Mouse (Mus musculus) midbrain, embryonic 13.5 days (tissue): ENCODE results near the gene Esyt2. TPM values are rescaled to one million over a fixed set of nuclear protein-coding genes. Genes with fewer than 3 reads are reported as not detected.
A peak's percentile ranks its signal among the peaks of the same experiment; 100 is the strongest.

Experiments
- ATAC-seq: fragments of 200-750 bp; cut with Nextera tagmentation; 2 replicates; pipeline ENCODE4 v1.8.0; 2017; ENCODE audit warnings: mild to moderate bottlenecking, moderate TSS enrichment, moderate library complexity
- H3K27ac ChIP-seq: fragments of 300-500 bp; sonication (generic); 2 replicates; pipeline ENCODE4 v1.5.1; 2015; ENCODE audit warnings: inconsistent platforms, mild to moderate bottlenecking, moderate library complexity
- H3K27me3 ChIP-seq: fragments of 300-500 bp; sonication (generic); 2 replicates; pipeline ENCODE4 v1.6.1; 2015; ENCODE audit warnings: mild to moderate bottlenecking, inconsistent platforms
- H3K36me3 ChIP-seq: fragments of 300-500 bp; sonication (generic); 2 replicates; pipeline ENCODE4 v1.6.1; 2015; ENCODE audit warnings: mild to moderate bottlenecking, inconsistent platforms
- H3K4me1 ChIP-seq: fragments of 300-500 bp; sonication (generic); replicated peaks from 2 replicates; pipeline ENCODE4 v1.6.1; 2015; ENCODE audit warnings: inconsistent platforms
- H3K4me2 ChIP-seq: fragments of 300-500 bp; sonication (generic); replicated peaks from 2 replicates; pipeline ENCODE4 v1.6.1; 2015; ENCODE audit warnings: moderate library complexity, mild to moderate bottlenecking, inconsistent platforms
- H3K4me3 ChIP-seq: fragments of 300-500 bp; sonication (generic); replicated peaks from 2 replicates; pipeline ENCODE4 v1.5.1; 2015; ENCODE audit warnings: mild to moderate bottlenecking, inconsistent platforms
- H3K9ac ChIP-seq: fragments of 300-500 bp; sonication (generic); replicated peaks from 2 replicates; pipeline ENCODE4 v1.6.1; 2015; ENCODE audit warnings: mild to moderate bottlenecking, inconsistent platforms
- H3K9me3 ChIP-seq: fragments of 300-500 bp; sonication (generic); 2 replicates; pipeline ENCODE4 v1.6.1; 2016; ENCODE audit warnings: mild to moderate bottlenecking, inconsistent platforms
- WGBS: fragments of 180-500 bp; shearing (Covaris S2); methylation state at CpG from one replicate; pipeline ENCODE4 v1.1.7; 2015; 5-methylcytosine and 5-hydroxymethylcytosine counted together
- polyA plus RNA-seq: library from polyadenylated mRNA; unstranded; fragments of >200 nt; fragmentation: Nextera tagmentation; extraction: Ambion mirVana; gene quantifications from 2 replicates; pipeline ENCODE4 v1.2.1, GENCODE M21; 2015

Gene Esyt2
- polyA plus RNA-seq, 1 experiment from 2014 or later = 10.6 TPM

DNA sequence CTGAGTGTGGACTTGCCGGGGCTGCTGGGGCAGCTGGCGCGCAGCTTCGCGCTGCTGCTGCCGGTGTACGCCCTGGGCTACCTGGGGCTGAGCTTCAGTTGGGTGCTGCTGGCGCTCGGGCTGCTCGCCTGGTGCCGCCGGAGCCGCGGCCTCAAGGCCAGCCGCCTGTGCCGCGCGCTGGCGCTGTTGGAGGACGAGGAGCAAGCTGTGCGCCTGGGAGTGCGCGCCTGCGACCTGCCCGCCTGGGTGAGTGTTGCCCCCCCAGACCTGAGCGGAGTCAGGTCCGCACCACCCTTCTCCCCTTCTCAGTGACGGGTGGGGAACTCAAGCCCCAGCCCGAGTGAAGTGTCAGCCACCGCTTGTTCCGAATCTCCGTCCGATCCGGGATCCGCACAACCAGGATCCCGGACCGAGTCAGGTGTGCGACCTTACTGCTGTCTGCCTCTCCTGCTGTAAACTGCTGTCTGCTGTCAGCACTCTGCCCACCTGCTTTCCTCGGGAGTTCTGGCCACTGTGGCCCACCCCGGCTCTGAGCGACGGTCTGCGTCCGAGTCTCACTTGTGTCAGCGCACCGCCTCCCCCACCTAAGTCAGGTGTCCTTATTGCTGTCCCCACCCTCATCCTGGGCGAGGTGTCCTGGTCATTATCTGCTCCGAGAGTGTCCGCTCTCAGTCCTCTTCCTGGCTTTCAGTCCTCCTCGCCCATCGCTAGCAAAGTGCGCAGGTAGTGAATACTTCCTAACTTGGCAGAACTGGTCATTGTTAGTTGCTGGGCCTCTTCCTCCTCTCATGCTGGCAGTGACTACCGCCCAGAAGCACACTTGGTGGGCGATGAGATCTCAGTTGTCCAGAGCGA lies 658 bp downstream of the Esyt2 start:
- WGBS = under 1% methylated on average over 55 of the region's 55 CpGs
- Histone ChIP-seq H3K9ac (peak overlapping the region; percentile 89), H3K4me3 (peak overlapping the region; percentile 82), H3K27me3 (no peaks in the 10 kb centered on the region), H3K36me3 (no peaks in the 10 kb centered on the region), H3K4me2 (peak overlapping the region; percentile 99), H3K27ac (peak overlapping the region; percentile 97), H3K4me1 (peaks cover 21% of the 10 kb centered on the region), H3K9me3 (no peaks in the 10 kb centered on the region)
- ATAC-seq = peak; percentile 3; the same call in 1 of the 2 replicates

DNA sequence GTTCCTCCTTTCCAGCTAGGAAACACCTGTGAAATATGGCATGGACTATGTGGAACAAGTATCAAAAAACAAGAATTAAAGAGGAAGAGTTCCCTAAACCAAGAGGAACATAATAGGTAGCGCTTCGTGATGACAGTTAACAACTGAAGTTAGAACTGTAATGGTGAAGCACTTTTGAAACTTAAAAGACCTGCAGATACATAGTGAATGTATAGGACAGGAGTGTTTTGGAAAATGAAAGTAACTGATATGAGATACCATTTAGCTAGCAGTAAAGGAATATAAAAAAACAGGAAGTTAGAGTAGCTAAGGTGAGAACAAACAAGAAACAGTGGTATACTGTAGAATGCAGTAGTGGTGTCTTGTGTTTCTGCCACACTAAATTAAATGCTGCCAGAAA lies 1.9 kb downstream of the Esyt2 start:
- Histone ChIP-seq H3K9me3 (no peaks in the 10 kb centered on the region), H3K4me1 (peaks cover 21% of the 10 kb centered on the region), H3K27ac (no peak overlapping the region), H3K4me2 (no peak overlapping the region), H3K27me3 (no peaks in the 10 kb centered on the region), H3K9ac (no peak overlapping the region), H3K36me3 (no peaks in the 10 kb centered on the region), H3K4me3 (no peak overlapping the region)
- ATAC-seq = no peak
- WGBS = 92% methylated on average over 2 of the region's 2 CpGs

DNA sequence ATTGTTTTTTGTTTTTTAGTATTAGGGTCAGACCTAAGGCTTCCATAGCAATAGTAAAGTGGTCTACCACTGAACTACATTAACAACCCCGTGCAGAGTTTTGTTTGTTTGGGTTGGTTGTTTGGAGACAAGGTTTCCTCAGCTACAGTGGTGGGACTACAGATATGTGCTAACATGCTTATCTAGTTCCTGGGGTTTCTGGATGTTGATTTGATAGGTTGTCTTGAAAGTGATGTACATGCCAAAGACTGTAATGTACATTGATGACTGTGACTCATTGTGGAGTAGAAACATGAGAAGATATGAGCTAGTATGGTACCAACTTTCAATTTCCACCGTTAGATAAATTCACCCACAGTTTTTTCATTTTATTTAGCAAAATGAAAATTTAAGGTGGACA lies 2.5 kb downstream of the Esyt2 start:
- Histone ChIP-seq H3K9ac (no peak overlapping the region), H3K4me1 (peaks cover 21% of the 10 kb centered on the region), H3K4me2 (no peak overlapping the region), H3K27ac (no peak overlapping the region), H3K9me3 (no peaks in the 10 kb centered on the region), H3K36me3 (no peaks in the 10 kb centered on the region), H3K4me3 (no peak overlapping the region), H3K27me3 (no peaks in the 10 kb centered on the region)
- ATAC-seq = no peak
- WGBS = 94% methylated on average over 2 of the region's 2 CpGs

DNA sequence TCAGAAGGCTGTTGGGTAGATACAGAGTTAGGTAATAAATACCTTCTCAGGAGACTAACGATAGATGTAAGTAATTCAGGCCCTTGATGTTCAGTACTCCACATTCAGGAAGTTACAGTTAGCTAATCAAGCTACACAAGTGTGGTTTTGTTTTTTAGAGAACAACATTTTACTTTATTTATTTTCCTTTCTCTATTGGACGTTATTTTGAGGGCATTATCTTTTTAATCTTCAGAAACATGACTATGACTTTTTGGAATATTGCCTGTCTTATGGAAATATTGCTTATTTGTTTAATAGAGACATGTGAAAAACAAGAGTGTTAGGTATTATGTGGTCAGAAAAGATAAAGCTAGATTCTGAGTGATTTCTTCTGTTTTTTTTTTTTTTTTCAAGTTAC lies 12.2 kb downstream of the Esyt2 start:
- Histone ChIP-seq H3K9me3 (no peaks in the 10 kb centered on the region), H3K27ac (no peak overlapping the region), H3K36me3 (no peaks in the 10 kb centered on the region), H3K9ac (no peak overlapping the region), H3K4me2 (no peak overlapping the region), H3K27me3 (no peaks in the 10 kb centered on the region), H3K4me3 (no peak overlapping the region), H3K4me1 (no peaks in the 10 kb centered on the region)
- no peak for ATAC-seq
- WGBS = 87% methylated on average over 2 of the region's 2 CpGs

DNA sequence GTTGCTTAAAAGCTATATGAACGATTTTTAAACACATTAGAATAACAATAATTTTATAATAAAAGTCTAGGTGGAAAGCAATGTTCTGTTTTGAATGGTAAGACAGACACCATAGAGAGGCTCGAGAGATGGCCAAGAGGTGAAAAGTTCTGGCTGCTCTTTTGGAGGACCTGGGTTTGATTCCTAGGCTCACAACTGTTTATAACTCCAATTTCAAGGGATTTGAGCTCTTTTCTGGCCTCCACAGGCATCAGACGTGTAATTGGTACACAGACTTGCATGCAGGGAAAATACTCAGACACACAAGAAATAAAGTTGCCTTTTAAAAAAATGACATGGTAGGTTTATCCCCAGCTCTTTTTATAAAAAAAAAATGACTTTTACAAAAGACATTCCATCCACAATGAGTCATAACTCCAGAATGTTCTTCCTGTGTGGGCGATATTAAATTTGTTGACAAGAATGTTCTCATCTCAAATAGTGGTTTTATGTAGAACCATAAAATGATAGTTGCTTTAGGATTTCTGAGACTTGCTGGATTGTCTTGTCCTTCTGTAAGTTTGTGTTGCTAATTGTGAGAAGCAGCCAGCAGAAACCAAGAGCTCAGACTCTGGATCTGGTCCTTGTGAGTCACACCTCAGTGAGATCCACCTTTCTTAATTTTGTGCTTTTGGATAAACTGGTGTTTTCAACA lies 12.8 kb downstream of the Esyt2 start:
- no peaks in the 10 kb centered on the region for H3K4me1 ChIP-seq
- no peak overlapping the region for H3K27ac ChIP-seq
- no peak for ATAC-seq
- no peak overlapping the region for H3K4me3 ChIP-seq
- no peaks in the 10 kb centered on the region for H3K36me3 ChIP-seq
- H3K4me2 ChIP-seq = no peak overlapping the region
- H3K27me3 ChIP-seq = no peaks in the 10 kb centered on the region
- no peak overlapping the region for H3K9ac ChIP-seq
- WGBS = 91% methylated on average over 4 of the region's 4 CpGs
- H3K9me3 ChIP-seq = no peaks in the 10 kb centered on the region

DNA sequence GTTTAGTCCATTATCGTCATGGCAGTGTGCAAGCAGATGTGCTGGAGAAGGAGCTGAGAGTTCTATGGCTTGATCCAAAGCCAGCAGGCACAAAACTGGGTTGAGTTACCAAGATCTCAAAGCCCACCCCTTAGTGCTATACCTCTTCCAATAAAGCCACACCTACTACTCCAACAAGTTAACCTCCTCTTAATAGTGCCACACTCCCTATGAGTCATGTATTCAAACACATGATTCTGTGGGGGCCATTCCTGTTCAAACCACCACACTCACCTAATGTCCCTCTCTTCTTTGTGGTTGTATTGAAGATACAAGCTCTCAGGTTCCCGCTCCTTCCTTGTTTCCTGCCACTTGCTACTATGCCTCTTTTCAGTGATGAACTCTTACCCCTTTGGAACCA lies 18.9 kb downstream of the Esyt2 start:
- no peaks in the 10 kb centered on the region for H3K4me1 ChIP-seq
- H3K4me2 ChIP-seq = no peak overlapping the region
- H3K4me3 ChIP-seq = no peak overlapping the region
- no peak for ATAC-seq
- H3K9me3 ChIP-seq = 0 out of 2 replicates have a peak, but pooled peaks cover 3% of the 10 kb centered on the region
- H3K36me3 ChIP-seq = 0 out of 2 replicates have a peak, but pooled peaks cover 3% of the 10 kb centered on the region
- 92% methylated on average over 2 of the region's 2 CpGs for WGBS
- no peak overlapping the region for H3K9ac ChIP-seq
- H3K27ac ChIP-seq = no peak overlapping the region
- H3K27me3 ChIP-seq = no peaks in the 10 kb centered on the region

DNA sequence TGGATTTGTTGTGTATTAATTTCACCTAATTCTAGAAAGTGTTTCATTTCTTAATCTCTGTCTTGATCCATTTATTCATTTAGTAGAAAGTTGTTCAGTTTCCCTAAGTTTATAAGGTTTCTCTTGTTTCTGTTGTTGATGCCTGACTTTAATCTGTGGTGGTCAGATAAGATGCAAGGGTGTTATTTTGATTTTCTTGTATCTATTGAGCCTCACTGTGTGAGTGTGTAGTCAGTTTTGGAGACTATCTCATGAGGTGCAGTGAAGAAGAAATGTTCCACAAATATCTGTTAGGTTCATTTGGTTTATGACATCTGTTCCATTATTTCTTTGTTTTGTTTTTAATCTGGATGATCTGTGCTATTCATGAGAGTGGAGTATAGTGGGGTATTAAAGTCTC lies 21.2 kb downstream of the Esyt2 start:
- H3K27ac ChIP-seq = no peak overlapping the region
- no peaks in the 10 kb centered on the region for H3K27me3 ChIP-seq
- no peak overlapping the region for H3K4me3 ChIP-seq
- H3K4me2 ChIP-seq = no peak overlapping the region
- H3K36me3 ChIP-seq = 0 out of 2 replicates have a peak, but pooled peaks cover 3% of the 10 kb centered on the region
- no peak overlapping the region for H3K9ac ChIP-seq
- H3K4me1 ChIP-seq = no peaks in the 10 kb centered on the region
- ATAC-seq = no peak
- H3K9me3 ChIP-seq = 0 out of 2 replicates have a peak, but pooled peaks cover 3% of the 10 kb centered on the region

DNA sequence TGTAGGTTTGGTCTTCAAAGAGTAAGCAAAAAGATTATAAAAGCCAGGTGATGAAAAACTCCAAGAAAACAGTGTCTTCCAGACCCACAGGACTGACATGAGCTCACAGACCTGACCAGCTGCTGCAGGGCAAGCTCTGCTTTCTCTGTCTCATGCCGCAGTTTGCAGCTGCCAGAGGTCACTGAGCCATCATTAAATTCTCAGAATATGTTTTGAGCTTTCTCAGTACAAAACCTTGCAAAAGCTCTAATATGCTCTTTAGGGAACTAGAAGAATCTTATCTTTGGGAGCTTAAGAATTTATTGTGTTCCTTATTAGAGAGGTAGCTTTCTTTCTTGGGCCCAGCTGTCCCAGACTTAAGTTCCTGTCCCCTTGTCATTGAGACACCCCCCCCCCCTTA lies 25.0 kb downstream of the Esyt2 start:
- no peak overlapping the region for H3K4me2 ChIP-seq
- WGBS = 65% methylated on average over 1 of the region's 1 CpGs
- H3K4me3 ChIP-seq = no peak overlapping the region
- H3K27ac ChIP-seq = no peak overlapping the region
- no peak for ATAC-seq
- no peaks in the 10 kb centered on the region for H3K4me1 ChIP-seq
- H3K27me3 ChIP-seq = no peaks in the 10 kb centered on the region
- H3K9ac ChIP-seq = no peak overlapping the region
- H3K9me3 ChIP-seq = no peaks in the 10 kb centered on the region
- H3K36me3 ChIP-seq = no peaks in the 10 kb centered on the region

DNA sequence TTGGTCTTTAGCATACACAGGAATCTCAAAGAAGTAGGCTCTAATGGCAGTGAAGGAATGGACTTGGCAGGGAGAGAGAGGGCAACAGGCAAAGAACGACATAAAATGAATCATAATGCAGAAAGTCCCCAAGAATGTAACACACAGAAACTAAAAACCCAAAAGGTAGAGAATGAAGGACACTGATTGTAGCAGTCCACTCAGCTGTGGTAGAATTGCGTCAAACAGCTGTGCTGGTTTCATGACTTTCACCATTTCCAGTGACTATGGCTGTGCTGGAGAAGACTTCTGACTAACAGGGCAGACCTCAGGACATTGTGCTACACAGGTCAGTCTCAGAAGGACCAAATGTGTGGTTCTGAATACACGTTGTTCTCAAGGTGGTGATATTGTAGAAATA lies 26.9 kb downstream of the Esyt2 start:
- Histone ChIP-seq H3K27me3 (no peaks in the 10 kb centered on the region), H3K4me2 (no peak overlapping the region), H3K9me3 (no peaks in the 10 kb centered on the region), H3K4me3 (no peak overlapping the region), H3K27ac (no peak overlapping the region), H3K4me1 (no peaks in the 10 kb centered on the region), H3K9ac (no peak overlapping the region), H3K36me3 (no peaks in the 10 kb centered on the region)
- 96% methylated on average over 3 of the region's 3 CpGs for WGBS
- no peak for ATAC-seq

DNA sequence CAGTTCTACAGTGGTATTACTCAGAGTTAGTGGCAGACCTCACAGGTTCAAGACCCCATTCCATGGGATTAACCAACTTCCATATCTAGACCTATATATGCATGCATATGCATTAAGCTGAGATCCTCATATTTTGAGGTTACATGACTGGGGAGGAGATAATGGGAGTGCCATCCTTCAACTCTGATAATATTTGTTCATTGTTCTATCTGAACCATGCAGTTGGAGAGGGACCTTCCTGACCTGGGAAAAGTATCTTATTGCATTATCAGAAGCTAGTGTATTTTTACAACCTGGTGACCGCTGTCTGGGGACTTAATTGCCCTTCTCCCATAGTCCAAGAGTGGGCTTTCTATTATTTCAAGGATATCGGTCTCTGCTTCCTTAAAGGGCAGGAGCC lies 27.6 kb downstream of the Esyt2 start:
- H3K9ac ChIP-seq = no peak overlapping the region
- no peaks in the 10 kb centered on the region for H3K9me3 ChIP-seq
- ATAC-seq = no peak
- H3K4me1 ChIP-seq = no peaks in the 10 kb centered on the region
- no peak overlapping the region for H3K4me3 ChIP-seq
- H3K4me2 ChIP-seq = no peak overlapping the region
- H3K27ac ChIP-seq = no peak overlapping the region
- H3K27me3 ChIP-seq = no peaks in the 10 kb centered on the region
- no peaks in the 10 kb centered on the region for H3K36me3 ChIP-seq
- 95% methylated on average over 2 of the region's 2 CpGs for WGBS

DNA sequence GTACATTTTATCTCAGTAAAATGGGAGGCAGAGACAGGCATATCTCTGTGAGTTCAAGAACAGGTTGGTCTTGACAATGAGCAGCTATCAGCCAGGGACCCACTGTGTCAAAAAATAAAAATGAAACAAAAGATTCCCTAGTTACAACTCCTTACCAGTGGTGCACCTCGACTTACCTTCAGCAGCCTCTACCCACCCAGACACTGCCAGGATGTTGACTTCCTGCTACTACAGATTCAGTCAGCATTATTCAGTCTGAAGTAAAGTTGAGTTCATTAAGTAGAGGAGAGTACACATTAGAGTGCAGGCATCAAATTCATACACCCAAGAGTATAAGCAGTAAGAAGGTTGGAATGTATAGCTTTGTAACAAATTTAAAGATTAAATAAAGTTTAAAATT lies 32.8 kb downstream of the Esyt2 start:
- Histone ChIP-seq H3K36me3 (no peaks in the 10 kb centered on the region), H3K9ac (no peak overlapping the region), H3K4me3 (no peak overlapping the region), H3K27me3 (no peaks in the 10 kb centered on the region), H3K4me1 (no peaks in the 10 kb centered on the region), H3K9me3 (no peaks in the 10 kb centered on the region), H3K27ac (no peak overlapping the region), H3K4me2 (no peak overlapping the region)
- WGBS = 97% methylated on average over 1 of the region's 1 CpGs
- ATAC-seq = no peak

DNA sequence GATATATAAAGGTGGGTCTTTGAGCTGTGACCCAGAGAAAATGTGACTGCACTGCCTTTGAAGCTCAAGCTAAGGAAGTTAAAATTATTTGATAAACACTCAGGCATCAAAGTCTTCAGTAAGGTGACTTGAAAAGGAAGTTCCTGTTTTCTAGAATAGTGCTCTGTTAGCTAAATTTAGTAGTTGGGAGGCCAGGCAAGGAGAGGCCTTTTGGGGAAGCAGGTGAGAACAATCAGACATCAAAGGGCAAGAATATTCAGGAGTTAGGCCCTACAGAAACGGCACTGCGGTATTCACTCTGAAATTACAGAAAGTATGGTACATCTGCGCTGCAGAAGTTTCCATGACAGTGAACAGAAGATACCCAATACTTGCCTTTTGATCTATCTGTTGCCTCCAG lies 34.5 kb downstream of the Esyt2 start:
- Histone ChIP-seq H3K9ac (no peak overlapping the region), H3K4me2 (no peak overlapping the region), H3K27me3 (no peaks in the 10 kb centered on the region), H3K27ac (no peak overlapping the region), H3K4me1 (no peaks in the 10 kb centered on the region), H3K36me3 (no peaks in the 10 kb centered on the region), H3K9me3 (no peaks in the 10 kb centered on the region), H3K4me3 (no peak overlapping the region)
- WGBS = 94% methylated on average over 3 of the region's 3 CpGs
- no peak for ATAC-seq
